In the genomic region with DNA sequence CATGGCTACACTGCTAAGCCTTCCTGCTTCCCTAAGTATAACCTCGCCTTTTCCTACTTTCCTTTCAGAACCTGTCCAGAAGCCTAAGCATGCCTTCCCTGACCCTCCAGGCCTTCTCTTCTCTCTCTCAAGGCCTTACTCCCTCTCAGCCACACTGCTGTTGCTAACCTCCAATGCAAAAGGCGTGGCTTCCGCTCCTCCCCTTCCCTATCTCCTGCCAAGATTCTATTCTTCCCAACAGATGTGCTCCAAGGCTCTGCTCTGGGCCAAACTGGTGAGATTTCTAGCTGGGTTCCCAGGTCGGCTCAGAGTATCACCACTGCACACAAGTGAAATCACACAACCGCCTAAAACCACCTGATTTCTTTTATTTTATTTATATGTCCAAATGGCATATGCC, we compare ENCODE assay signal across 16 mouse cellular contexts.
DNase-seq lines count a peak whose midpoint lies in the region; ATAC-seq lines count a peak whose summit lies in the region.
"Had no signal": no experiment of that assay in that cellular context is flagged by ENCODE, and none has a peak within 500 bp of the region (broad histone marks: within the 10 kb centered on the region; RNA-seq: fewer than 3 reads in every experiment).

No protein-coding gene starts in this region.

- no peaks in the 10 kb centered on the region for H3K4me1 ChIP-seq in heart, embryonic 11.5 days (ENCODE audit: control insufficient read depth, insufficient read depth, low read length)
- no peaks in the 10 kb centered on the region for H3K4me1 ChIP-seq in stomach, embryonic 16.5 days (ENCODE audit: control insufficient read depth, insufficient read depth, low read length)
- H3K4me1 ChIP-seq: heart, embryonic 15.5 days; liver, embryonic 12.5 days; midbrain, embryonic 12.5 days had no signal

- no peak overlapping the region for H3K4me3 ChIP-seq in heart, embryonic 11.5 days (ENCODE audit: low read depth, low read length)
- H3K4me3 ChIP-seq in stomach, embryonic 16.5 days (replicated peaks; ENCODE audit: low read length), result no peak overlapping the region
- H3K4me3 ChIP-seq: heart, embryonic 15.5 days; liver, embryonic 12.5 days; midbrain, embryonic 12.5 days had no signal

- H3K27ac ChIP-seq in heart, embryonic 11.5 days (ENCODE audit: low read depth, low read length), result no peak overlapping the region
- no peak overlapping the region for H3K27ac ChIP-seq in stomach, embryonic 16.5 days (ENCODE audit: low read length)
- H3K27ac ChIP-seq: heart, embryonic 15.5 days; hindbrain, postnatal 0 days; liver, embryonic 12.5 days; midbrain, embryonic 12.5 days had no signal

- intact Hi-C loops in gastrocnemius, postnatal 14 days (cut with DNase I; ENCODE audit: low total_unique reads), result no loop called here

- H3K27me3 ChIP-seq in heart, embryonic 11.5 days (ENCODE audit: control insufficient read depth, insufficient read depth, low read length), result no peaks in the 10 kb centered on the region
- no peaks in the 10 kb centered on the region for H3K27me3 ChIP-seq in stomach, embryonic 16.5 days (ENCODE audit: control insufficient read depth, insufficient read depth, low read length)
- H3K27me3 ChIP-seq: heart, embryonic 15.5 days; liver, embryonic 12.5 days; midbrain, embryonic 12.5 days had no signal

- DNase-seq in heart, adult 11 months, result peak; percentile 95
- DNase-seq in lung, postnatal 36 days, result peak; percentile 3
- DNase-seq in lung, postnatal 4 days, result no peak
- peak; percentile 45 for DNase-seq in gastrocnemius, postnatal 14 days
- no peak for DNase-seq in retina, embryonic 14.5 days (ENCODE audit: low spot score)
- DNase-seq in embryo, embryonic 10 days (ENCODE audit: low spot score), result no peak
- DNase-seq: cerebellum, adult 9-11 months; kidney, adult 8-10 months; layer of hippocampus, adult 9-11 months; thymus, adult 18-20 months had no signal

- H3K4me2 ChIP-seq in heart, embryonic 11.5 days, result no peak overlapping the region
- H3K4me2 ChIP-seq in stomach, embryonic 16.5 days (ENCODE audit: low read depth, low read length), result no peak overlapping the region
- H3K4me2 ChIP-seq: heart, embryonic 15.5 days; liver, embryonic 12.5 days; midbrain, embryonic 12.5 days had no signal

- WGBS in heart, embryonic 11.5 days (ENCODE audit: insufficient replicate concordance), result 67% methylated on average over 5 of the region's 5 CpGs
- WGBS in stomach, embryonic 16.5 days, result 74% methylated on average over 5 of the region's 5 CpGs

- no peaks in the 10 kb centered on the region for H3K9me3 ChIP-seq in heart, embryonic 11.5 days (replicated peaks; ENCODE audit: control insufficient read depth, low read length)
- no peaks in the 10 kb centered on the region for H3K9me3 ChIP-seq in stomach, embryonic 16.5 days (replicated peaks; ENCODE audit: control insufficient read depth, low read length)
- H3K9me3 ChIP-seq: heart, embryonic 15.5 days; liver, embryonic 12.5 days; midbrain, embryonic 12.5 days had no signal

- ATAC-seq in heart, embryonic 11.5 days (replicated peaks; ENCODE audit: insufficient number of reproducible peaks, low FRiP score, low TSS enrichment), result no peak
- ATAC-seq in stomach, embryonic 16.5 days (ENCODE audit: insufficient read depth, low FRiP score), result peak; percentile 60; the same call in 1 of the 2 replicates
- ATAC-seq: hindbrain, postnatal 0 days; liver, embryonic 12.5 days had no signal

- H3K36me3 ChIP-seq in heart, embryonic 11.5 days (ENCODE audit: control insufficient read depth, insufficient read depth, low read length), result no peaks in the 10 kb centered on the region
- H3K36me3 ChIP-seq in stomach, embryonic 16.5 days (ENCODE audit: control insufficient read depth, insufficient read depth, low read length), result no peaks in the 10 kb centered on the region
- H3K36me3 ChIP-seq: heart, embryonic 15.5 days; liver, embryonic 12.5 days; midbrain, embryonic 12.5 days had no signal

- no peak overlapping the region for H3K9ac ChIP-seq in heart, embryonic 11.5 days (ENCODE audit: low read depth, low read length)
- H3K9ac ChIP-seq in stomach, embryonic 16.5 days (ENCODE audit: low read length), result no peak overlapping the region
- H3K9ac ChIP-seq: heart, embryonic 15.5 days; liver, embryonic 12.5 days; midbrain, embryonic 12.5 days had no signal

Comparison
In these comparisons a context has a peak if more than half of its experiments do, and no peak if none do; other contexts are left out.
1. DNase-seq: peak in heart, adult 11 months (single experiment), lung, postnatal 36 days (single experiment) and gastrocnemius, postnatal 14 days (single experiment); none in lung, postnatal 4 days (0 of 2), retina, embryonic 14.5 days (single experiment) and embryo, embryonic 10 days (single experiment).